Mouse (Mus musculus) thymus, postnatal 10 days (tissue): ENCODE measurements around the gene Ank2.
"Not testable (repeated sequence)": the region's sequence is repeated elsewhere in the genome, so short reads cannot be mapped to it uniquely, and the experiment has no call there.

Experiments
- DNase-seq, 2 experiments: peaks; one replicate each; pipeline ENCODE4 v3.0.0; 2021; ENCODE audit warnings: low spot score in 2 of 2

Gene Ank2

DNA sequence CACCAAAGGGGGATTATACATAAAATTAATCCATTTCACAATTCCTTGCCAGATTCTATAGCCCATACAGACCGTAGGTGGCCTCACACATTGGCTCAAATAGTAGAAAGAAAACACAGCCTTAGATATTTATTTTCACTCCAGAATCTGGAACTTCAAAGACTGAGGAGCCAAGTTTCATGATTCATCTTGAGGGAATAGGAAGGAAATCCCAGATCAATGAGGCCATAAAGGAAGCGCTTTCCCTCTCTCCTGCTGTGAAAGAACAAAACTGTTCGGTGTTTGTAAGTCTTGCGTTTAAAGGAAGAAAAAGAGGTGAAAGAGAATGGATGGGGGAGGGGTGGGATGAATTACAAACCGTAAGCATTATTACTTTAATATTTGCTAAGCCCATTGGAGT lies 137.8 kb downstream of the Ank2 start:
- DNase-seq: no peak

DNA sequence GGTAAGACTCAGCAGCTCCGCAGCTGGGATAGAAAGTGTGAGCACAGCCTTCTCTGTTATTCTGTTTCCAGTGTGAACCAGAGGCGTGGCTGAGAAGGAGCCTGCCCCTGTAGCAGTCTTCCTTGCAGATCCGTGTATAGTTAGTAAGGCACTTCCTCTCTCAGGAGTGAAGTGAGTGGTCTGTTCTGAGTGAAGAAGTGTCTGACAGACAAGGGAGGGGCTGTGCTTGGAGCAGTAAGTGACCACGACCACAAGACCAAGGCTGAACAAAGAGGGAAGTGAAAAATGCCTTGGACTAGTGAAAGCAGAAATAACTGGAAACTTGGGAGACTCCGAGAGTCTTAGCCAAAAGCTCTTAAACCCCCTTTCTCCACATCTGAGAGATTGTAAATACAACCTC lies 143.9 kb downstream of the Ank2 start:
- no peak for DNase-seq

DNA sequence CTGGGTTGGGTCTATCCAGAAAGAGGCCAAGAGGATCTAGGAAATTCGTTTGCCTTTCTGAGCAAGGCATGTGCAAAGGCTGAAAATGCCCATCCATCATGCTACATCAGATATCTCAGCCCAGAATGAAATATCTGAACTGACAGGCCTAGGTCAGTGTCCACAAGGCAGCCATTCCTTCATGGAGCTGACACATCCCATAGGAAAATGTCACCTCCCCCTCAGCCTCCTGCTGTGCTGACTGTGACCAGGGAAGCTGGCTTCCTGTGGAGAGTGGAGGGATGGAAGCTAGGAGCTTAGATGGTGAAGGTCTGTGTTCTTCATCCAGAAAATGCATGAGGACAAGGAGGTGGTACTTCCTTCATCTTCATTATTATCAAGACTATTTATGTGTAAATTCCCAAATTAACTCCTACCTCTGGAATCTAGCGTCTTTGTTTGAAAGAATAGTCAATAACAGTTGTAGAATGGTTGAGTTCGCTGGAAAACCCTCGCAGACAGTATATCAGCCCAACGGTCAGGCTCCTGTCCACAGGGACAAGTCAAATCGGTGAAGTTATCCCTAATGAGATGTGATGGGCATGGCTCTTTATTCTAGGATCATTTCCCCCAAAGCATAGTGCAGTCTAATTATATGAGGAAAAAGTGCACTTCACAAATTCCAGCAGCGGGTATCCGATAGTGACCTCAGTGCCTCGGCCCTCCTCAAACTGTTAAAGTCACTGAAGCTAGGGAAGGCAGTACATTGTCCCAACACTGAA lies 148.4 kb downstream of the Ank2 start:
- DNase-seq: no peak

DNA sequence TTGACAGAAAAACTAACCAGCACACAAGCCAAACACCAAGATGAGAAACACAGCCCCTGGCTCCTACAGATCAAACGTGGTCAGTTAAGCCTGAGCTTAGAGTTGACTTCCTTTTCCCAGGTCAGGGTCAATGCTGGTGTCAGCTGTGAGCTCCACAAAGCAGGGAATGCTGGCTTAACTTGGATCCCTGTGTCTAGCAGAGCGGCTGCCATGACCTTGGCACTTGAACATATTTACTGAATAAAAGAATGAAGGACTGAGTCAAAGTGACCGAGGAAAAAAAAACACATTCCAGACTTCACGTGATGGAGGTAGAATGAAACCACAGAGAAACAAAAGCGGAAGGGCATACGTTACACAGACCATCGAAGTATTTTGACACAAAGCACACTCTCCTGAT lies 150.2 kb downstream of the Ank2 start:
- no peak for DNase-seq

DNA sequence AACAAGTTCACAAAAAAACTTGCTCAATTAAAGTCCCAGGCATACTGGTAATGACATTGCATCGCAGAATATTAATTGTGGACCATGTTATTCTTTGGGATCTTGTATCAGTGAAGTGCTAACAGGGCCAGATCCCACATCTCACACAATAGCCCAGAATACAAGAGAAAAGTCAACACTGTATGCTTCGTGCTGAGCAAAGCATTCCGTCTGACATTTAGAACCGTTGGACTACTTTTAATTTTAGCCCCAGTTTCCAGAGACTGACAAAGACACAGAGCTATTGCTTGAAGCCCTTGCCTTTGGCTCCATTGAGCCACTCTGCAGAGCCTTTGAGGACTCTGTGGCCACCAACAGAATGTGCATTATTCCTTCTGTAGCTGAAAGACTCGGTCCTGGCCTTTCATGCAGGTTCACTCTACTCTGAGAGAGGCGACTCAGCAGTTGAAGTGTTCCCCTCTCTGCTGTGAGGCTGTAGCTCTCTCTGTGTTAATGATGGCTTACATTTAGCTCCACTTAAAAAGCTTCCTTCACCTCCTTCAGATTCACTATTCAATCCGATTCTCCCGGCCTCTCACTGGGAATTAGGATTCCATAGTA lies 153.2 kb downstream of the Ank2 start:
- DNase-seq: no peak

DNA sequence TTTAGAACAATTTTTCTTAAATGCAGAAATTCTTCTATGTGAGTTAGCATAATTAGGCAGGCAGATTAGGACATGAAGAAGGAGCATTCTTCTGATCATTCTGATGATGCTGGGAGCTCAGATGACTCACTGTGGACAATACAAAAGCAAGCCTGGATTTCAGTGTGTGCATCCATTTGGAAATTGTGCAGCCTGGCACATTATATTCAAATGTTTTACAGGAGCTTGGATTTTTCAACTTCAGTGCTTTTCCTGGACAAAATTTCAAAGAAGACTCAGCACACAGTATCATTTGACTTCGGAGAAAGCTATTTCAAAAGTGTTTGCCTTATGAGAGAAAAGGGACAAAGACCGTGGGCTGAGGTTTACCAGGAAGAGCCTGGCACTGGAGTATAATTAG lies 157.8 kb downstream of the Ank2 start:
- DNase-seq: no peak

DNA sequence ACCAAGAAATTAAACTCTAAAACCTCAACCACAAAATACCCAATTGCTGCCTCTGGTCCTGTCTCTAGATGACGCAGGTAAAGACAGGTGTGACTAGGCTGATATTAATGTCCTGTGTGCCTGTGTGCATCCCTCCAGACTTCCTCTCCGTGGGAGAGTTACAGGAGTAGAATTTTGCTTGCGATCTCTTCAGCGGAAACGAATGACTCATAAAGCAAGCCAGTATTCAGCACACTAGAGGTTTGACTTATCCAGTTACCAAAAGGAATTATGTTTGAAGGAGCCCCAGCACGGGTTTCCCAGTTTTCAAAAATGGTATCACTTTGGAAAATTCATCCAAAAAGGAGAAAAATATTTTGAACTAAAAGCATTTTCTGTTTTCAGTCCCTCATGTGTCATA lies 164.3 kb downstream of the Ank2 start:
- no peak for DNase-seq

DNA sequence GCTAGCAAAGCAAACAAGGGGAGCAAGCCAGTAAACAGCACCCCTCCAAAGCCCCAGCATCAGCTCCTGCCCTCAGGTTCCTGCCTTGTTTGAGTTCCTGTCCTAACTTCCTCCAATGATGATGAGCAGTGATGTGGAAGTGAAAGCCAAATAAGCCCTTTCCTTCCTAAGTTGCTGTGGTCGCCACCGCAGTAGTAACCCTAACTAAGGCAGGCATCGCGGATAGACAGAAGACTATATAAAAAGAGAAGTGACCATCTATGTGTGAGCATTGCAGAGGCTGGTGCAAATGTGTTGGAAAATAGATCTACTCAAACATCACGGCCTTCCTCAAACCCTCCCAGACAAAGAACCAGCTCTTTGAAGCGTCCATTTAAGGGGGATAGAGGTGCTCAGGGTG lies 167.6 kb downstream of the Ank2 start:
- DNase-seq: no peak

DNA sequence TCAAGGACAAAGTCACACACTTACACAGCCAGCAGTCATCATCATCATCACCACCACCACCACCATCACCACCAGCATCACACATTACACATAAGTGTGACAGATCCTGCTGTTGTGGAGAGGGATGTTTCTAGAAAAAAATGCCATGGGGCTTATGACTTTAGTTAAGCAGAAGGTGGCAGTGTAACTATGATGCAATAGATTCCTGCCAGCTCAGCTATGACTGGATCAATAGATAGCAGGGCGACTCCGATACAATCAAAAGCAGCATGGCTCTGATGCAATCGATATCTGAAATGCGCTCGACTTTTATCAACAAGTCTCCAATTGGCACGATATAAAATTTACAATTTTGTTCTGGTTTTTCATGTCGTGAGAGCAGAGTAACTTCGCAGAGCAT lies 172.8 kb downstream of the Ank2 start:
- no peak for DNase-seq

DNA sequence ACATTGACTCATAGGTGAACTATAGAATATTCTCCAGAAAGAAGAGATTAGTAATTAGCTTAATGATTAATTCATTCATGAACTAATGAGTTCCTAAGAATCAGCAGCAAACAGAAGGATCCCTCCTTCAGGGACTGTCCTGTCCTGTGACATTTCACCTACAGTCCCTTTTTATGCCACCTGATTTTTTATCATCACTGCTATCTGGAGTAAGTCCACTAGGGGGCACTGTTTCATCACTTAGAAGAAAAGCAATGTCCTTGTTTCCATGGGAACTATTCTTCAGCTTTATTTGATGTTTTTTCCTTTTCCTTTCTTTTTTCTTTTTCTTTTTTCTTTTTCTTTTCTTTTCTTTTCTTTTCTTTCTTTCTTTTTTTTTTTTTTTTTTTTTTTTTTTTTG lies 176.3 kb downstream of the Ank2 start:
- peak in 1 of 2 experiments; percentile 39 for DNase-seq

DNA sequence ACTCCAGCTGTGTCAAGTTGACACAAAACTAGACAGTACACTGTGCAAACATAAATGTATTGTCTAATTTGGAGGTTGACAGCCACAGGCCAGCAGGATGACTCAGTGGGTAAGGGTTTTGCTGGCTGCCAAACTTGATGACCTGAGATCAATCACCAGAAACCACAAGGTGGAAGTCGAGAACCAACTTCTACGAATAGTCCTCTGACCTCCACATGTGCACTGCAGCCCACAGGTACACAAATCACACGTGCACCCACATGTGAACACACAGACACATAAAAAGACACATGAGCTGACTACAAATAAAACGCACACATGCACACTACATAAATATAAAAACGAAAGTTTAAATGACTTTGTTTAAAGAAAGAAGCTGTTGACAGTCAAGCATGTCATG lies 177.5 kb downstream of the Ank2 start:
- DNase-seq: no peak

DNA sequence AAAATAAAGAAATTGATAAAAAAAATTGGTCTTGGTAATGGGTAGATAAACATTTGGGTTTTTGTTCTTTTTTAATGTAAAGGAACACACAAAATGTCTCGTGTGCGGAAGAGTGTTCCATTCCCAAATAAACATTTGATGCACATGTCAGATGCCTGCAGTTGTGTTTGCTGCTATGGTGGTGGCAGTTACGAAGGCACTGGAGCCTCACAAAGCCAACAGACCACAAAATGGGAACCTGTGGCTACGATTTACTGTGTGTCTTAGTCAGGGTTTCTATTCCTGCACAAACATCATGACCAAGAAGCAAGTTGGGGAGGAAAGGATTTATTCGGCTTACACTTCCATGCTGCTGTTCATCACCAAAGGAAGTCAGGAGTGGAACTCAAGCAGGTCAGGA lies 178.1 kb downstream of the Ank2 start:
- DNase-seq: not testable (repeated sequence)

DNA sequence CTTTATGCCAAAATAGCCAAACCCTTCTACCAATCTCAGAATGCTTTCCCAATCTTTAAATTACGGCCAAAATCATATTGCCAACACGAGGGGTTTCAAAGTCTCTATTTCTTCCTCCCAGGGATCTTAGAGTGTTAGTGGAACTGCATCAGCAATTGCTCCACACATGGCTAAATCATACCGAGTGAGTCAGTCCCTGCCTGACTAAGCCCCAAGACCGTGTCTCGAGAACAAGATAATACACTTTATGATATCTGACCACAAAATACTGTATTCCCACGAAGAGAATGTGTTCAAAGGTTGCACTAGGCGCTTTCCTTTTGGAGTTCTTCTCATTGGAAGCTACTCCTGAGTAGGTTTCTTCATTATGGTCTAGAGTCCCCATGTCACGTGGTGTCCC lies 178.8 kb downstream of the Ank2 start:
- DNase-seq: no peak

DNA sequence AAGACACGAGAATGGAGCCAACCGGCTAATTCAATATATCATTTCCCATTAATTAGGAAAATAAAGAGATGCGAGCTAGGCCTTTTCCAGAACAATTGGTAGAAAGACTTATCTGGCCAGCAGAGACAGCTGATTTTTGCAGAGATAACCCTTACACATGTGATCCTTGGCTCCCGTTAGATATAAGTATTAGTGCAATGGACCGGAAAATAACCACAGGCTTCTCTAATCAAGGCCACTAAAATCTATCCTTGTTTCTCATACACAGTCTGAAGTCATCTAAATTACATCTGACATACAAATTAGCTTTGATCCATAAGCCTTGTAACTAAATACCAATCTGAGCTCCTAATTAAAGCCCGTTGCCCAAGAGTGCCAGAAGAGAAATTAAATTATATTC lies 181.5 kb downstream of the Ank2 start:
- DNase-seq: no peak

DNA sequence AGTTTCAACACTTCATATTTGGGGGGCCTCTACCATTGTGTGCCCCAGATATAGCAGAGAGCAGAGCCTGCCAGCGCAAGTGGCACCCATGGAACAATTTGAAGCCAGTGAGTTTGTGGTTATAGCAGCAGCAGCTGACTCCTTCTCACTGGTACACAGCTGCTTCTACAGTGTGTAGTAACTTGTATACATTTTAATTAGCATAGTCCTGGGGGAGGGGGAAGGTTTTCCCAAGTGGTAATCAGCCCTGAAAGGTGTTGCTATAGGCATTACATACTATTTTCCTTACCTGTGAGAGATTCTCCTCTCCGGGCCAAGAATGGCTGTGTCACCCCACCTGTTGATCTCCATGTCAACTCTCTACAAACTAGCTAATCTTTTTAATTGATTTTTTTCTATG lies 182.4 kb downstream of the Ank2 start:
- no peak for DNase-seq

DNA sequence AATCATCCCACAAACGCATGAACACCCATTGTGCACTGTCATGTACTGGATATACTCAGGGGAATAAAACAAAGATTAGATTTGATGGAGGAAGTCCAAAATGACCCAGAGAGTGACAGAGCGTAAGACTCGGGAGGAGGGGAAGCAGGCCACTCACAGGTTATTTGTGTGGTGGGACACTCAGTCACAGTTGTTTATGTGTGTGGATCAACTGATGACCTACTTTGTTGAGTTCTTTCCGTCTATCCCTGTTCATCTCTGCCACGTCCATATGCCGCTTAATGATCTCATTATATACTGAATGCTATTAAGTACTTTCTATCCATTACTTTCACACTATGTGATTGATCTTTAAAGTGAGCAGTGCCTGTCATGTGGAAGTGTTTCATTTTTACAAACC lies 187.6 kb downstream of the Ank2 start:
- no peak for DNase-seq

DNA sequence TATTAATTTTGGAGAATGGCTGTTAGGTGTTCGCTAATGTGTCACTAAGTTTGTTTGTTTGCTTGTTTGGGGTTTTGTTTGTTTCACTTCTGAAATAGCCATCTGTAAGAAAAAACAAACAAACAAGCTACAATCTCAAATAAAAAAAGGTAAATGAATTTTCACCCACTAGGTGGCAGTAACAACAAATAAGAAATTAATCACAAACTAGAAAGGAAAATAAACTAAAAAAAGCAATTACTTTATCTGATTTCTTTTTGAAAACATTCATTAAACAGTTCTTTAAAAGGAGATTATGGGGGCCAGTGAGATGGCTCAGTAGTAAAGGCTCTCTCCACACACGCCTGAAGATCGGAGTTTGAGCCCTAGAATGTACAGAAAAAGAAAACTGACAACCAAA lies 189.1 kb downstream of the Ank2 start:
- no peak for DNase-seq

DNA sequence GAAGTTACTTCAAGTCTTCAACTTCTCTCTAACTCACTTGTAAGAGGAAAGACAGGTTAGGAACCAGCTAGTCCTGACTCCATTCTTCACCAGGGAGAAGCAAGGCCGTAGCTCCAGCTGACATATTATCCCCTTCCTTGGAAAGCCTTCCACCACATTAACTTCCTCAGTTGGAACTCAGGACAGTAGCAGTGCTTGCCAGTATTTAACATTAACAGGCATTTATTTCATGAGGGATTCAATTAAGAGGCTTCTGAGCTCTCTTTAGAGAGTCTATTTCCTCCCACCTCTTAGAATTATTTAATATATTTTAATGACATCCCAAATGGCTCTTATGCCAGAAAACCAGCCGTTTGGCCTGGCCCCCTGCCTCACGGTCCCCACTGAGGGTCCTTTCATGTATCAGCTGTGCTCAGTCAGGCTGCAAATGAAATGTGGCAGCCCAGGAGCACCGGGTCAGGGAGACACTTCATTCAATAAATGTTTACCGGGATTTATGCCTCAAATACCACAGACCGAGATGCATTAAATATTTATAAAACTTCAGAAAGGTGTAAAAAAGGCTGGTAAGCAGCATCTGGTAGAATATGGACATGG lies 195.1 kb downstream of the Ank2 start:
- no peak for DNase-seq

DNA sequence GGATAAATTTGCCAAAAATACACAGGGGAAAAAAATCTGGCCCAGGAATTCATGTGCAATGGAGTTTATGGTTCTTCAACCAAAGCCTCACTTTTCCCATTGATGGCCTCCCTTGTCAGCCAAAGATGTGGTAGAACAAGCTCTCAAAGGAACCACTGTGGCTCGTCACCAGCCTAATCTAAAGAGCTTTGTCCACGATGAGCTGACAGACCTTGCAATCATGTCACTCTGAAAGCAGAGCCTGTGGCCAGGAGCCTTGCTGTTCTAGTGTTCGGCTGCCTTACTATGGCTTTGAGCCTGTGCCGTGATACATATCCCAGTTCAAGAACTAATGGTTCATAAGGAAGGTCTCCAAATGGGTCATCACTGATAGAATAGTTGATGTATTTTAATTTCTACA lies 196.1 kb downstream of the Ank2 start:
- no peak for DNase-seq

DNA sequence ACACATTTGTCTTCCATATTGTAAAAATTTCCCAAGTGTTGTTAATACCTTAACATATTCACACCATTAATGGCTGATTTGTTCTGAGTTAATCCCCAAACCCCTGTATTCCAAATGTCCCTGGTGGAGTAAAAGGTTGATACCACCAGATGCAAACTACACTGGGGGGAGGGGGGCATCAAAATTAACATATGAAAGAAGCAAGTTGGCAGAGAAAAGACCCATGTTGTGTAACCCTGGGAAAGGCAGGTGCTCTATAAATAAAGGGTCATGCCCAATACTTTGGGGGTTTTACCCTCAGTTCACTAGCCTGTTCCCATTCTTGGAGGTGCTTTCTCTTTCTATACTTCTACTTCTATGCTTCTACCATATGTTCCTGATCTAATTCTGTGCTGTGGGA lies 198.4 kb downstream of the Ank2 start:
- no peak for DNase-seq

DNA sequence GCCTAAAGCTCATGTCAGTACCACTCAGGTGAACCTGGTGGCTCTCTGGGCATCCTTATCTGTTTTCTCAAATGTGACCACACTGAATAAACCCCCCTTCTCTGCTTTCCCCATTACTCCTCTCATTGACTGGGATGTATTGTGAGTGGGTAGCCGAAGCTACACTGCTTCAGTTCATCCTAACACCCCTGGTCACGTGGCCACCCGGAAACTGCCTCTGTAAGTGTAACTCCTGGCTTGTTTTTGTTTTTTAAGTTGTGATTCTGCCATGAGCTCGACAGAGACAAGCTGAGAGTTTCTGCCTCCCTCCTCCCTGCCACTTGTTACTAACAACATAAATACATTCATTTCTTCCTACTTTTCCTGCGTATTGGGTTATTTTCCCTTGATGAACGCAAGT lies 203.2 kb downstream of the Ank2 start:
- no peak for DNase-seq

DNA sequence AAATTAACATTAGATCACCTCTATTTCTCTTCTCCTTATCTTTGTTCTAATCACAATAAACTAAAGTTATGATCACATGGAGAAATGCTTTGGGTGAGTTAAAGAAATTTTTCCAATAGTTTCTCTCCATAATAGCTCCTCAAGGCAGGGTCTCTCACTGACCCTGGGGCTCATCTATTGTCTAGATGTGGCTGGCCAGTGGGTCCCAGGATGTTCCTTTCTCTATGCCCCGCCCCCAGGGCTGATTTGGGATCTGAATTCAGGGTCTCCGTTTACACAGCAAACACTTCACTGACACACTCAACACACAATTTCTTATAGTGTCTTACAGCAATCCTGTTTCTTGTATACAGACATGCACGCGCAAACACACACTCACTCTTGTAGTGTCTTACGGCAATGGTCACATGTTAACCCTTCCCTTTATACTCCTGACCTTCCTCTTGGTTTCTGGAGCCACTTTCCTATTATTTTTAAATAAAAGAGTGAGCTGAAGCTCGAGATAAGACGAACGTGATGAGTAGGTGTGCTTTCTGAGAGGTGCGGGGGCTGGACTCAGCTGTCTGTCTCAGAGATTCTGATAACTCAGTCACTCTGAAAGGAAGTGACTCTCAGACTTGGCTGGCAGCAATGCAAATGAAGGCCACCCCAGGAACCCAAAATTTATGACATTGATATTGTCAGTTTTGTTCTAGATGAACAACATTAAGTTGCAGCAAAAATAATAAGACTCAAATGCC lies 204.4 kb downstream of the Ank2 start:
- DNase-seq: no peak

DNA sequence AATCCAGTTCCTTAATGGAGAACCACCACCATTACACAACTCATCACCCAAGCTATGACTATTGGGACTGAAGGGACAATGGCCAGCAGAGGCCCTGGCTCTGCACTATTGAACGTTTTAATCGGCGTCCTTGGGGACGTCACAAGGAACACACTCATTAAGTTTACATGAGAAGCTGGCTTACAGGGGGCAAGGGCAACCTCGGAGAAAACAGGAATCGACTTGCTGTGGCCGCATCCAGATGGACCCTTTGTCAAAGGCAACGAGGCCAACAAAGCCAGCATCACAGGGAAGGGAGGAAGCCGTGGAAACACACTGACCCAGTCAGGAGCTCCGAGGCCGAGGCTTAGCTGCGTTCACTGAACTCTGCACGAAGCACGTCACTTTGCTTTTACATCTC lies 205.1 kb downstream of the Ank2 start:
- no peak for DNase-seq
